Mouse (Mus musculus) kidney, adult 11 months (tissue): ENCODE measurements around the gene Jakmip3.

Experiments
- DNase-seq: peaks from one replicate; pipeline ENCODE4 v3.0.0; 2022

The Jakmip3 gene

GRCm38 (mm10) chr7:138948309-138948708 lies 7.8 kb downstream of the Jakmip3 start:
- DNase-seq, result no peak

GRCm38 (mm10) chr7:138955787-138956186 lies 15.3 kb downstream of the Jakmip3 start:
- DNase-seq, result no peak

DNA sequence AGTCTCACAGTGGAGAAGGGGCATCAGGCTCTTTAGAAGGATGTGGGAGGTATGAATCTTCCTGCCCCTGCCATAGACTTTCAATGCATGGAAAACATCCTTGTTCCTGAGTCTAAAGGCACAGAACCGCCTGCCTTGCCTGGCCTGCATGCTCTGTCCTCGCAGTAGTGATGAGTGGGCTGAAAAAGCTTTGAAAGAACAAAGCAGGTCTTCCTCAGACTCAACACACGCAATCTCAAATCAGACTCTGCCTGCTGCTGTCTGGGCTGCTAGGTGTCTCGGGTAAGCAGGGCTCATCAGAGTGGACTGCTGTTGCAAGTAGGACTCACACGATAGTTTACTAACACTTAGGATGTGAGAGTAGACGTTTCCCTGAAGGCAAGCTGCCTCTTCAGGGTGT lies 16.6 kb downstream of the Jakmip3 start:
- no peak for DNase-seq

GRCm38 (mm10) chr7:138959747-138960146 lies 19.2 kb downstream of the Jakmip3 start:
- no peak for DNase-seq

GRCm38 (mm10) chr7:138963756-138964155 lies 23.2 kb downstream of the Jakmip3 start:
- DNase-seq, result peak; percentile 36

- DNase-seq, result no peak
Measured at GRCm38 (mm10) chr7:138968010-138968620, 27.6 kb downstream of the Jakmip3 start.

DNA sequence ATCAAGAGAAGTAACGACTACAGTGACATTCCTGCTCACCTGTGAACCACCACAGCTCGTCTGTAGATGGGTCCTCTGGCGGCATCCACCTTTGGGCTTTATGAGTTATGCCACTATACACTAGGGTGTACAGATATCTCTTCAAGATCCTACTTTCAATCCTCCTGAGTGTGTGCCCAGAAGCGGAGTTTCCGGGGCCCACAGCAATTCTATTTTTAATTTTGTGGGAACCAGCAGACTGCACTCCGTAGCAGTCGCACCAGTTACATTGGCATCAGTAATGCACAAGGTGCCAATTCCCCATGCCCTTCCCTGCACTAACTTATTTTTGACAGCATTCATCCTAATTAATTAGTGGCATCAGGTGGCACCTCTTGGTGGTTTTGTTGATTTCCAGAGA lies 37.0 kb downstream of the Jakmip3 start:
- no peak for DNase-seq

DNA sequence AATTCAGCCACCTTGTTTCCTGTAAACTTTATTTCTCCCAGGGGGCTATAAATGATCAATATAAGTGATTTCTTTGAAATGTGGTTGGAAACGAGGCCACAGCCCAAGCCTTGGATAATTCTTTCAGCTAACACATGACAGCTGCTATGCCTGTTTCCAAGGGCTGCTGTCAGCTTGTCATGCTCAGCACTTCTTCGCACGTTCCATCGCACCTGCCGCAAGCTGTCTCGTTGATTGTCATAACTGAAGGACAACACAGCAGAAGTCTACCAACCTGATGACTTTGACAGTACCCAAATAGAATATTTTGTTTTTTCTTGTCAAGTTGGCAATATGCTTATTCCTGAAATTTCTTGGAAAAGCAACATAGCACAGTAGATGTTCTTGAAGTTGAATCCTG lies 44.0 kb downstream of the Jakmip3 start:
- DNase-seq, result no peak

GRCm38 (mm10) chr7:138989156-138989555 lies 48.6 kb downstream of the Jakmip3 start:
- no peak for DNase-seq

GRCm38 (mm10) chr7:139002692-139003091 lies 62.2 kb downstream of the Jakmip3 start:
- no peak for DNase-seq

GRCm38 (mm10) chr7:139003250-139003649 lies 62.7 kb downstream of the Jakmip3 start:
- no peak for DNase-seq

GRCm38 (mm10) chr7:139009786-139010502 lies 69.4 kb downstream of the Jakmip3 start:
- DNase-seq, result no peak

DNA sequence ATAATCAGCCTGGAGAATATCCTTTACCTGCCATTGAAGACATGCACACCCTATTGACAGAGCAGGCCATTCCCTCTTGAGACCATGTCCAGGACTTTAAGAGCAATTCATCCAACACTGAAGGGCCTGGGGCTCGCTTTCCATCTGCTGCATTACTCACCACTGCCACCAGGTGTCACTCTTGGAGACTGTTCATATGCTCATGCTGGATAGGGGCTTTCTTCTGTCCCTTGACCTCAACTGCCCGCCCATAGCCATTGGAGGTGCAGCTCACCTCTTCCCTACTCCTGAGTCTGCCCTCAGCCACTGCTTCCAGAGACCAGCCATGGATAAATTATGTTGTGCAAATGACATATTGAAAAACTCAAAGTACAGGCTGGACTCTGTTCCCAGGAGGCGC lies 70.5 kb downstream of the Jakmip3 start:
- DNase-seq, result peak; percentile 9

GRCm38 (mm10) chr7:139011586-139011985 lies 71.1 kb downstream of the Jakmip3 start:
- DNase-seq, result no peak

DNA sequence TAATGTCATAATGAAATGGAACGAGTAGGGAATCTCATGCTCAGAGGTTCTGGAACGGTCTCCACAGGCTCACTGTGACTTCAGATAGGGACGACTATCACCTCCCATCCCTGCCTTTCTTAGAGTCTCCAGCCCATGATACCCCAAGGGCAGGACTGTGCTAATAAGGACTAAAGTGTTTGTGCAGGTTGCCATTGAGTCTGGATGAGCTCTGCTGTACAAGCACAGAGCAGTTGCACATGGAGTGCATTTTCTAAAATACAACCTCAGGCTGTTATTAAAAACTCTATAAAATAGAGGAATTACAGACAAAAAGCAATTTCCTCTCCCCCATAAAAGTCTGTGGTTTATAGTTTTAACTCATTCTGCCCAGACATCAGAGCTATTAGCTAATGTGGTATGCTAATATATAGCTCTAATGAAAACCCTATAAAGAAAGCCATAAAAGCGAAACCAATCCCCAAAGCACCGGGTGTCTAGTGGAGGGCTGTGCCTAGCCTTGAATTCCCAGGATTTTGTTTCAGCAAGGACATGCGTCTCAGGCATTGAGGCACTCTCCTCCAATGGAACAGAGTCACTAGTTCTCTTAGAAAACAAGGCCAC lies 72.3 kb downstream of the Jakmip3 start:
- no peak for DNase-seq

- no peak for DNase-seq
Measured at GRCm38 (mm10) chr7:139015143-139015542, 74.6 kb downstream of the Jakmip3 start.

DNA sequence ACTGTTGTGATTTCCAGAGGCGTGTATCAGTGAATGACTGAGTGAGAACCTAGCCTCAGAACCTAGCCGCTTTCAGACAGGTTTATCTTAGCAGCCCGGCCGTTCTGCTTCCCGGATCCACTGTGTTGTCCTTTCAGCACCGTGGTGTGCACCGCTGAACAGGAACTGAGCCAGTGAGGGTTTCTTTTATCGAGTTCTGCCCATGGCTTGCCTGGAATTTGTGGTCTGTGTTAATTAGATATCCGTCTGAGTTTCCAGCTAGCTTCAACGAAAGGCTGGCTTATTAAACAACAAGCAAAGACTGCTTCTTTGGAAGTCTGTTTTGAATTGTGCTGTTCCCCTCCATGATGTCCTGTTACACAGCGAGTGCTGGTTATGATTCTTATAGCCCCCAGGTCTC lies 75.8 kb downstream of the Jakmip3 start:
- no peak for DNase-seq

DNA sequence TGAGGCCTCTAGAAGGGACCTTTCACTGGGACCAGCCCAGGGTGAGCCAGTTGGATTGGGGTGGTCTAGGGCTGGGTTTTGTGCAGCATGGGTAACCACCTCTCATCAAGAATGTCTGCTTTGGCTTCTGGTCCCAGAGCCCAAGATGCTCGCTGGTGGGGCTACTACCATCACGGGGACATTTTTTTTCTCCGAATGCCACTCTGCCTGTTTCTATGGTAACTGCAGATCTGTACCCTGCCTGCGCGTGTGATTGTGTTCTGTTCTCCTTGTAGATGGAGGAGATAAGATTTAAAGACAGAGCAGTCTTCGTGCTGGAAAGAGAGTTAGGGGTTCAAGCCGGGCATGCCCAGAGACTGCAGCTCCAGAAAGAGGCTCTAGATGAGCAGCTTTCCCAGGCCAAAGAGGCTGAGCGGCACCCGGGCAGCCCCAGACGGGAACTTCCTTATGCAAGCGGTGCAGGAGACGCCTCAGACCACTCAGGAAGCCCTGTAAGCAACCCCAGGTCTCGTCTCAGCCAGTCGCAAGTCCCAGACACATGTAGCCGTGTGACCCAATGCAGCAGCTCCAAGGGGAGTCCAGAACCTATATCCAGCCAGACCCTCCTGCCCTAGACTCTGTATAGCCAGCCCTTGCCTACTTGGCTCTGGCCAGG lies 76.8 kb downstream of the Jakmip3 start:
- DNase-seq, result no peak

- DNase-seq, result peak; percentile 13
Measured at GRCm38 (mm10) chr7:139020884-139021283, 80.4 kb downstream of the Jakmip3 start.

GRCm38 (mm10) chr7:139021326-139021725 lies 80.8 kb downstream of the Jakmip3 start:
- DNase-seq, result no peak

- DNase-seq, result no peak
Measured at GRCm38 (mm10) chr7:139027136-139027535, 86.6 kb downstream of the Jakmip3 start.

DNA sequence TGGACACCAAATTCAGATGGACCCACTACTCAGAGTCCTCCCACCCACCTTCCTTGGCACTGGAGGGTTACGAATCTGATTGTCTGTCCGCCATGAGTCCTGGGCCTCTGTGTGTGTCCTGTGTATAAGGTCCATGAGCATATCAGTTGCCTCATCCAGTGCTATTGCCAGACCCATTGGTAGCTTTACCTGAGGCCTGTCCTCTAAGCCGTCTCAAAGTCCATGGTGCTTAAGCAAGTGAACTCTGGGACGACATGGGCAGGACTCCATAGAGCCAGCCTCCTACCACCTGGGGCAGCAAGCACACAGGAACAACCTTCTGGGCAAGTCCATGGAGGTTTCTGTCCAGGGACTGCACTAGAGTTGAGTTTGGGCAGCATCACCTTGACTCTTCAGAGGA lies 90.7 kb downstream of the Jakmip3 start:
- DNase-seq, result no peak

DNA sequence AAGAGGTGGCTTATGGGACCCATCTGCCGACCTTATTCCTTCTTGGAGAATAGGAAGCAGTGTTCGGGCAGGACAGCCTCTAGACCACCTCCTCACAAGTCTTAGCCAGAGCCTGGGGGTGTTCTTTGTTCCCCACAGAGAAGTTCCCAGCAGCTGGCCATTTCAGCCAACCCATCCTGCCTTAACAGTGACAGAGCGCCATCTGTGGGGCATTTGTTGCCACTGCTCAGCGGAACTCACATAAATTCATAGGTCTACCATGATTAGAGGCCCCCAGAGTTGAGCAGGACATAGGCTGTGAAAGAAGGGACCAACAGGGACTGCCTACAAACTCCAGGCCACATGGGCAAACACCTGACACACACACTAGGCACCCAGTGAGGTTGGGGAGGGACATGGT lies 122.9 kb downstream of the Jakmip3 start:
- DNase-seq, result no peak

- peak; percentile 29 for DNase-seq
Measured at GRCm38 (mm10) chr7:139068182-139068623, 127.7 kb downstream of the Jakmip3 start.
